In genomic region chr9:41079428-41080155, GRCm38 (mm10) we compare ENCODE assay signal across 15 mouse cellular contexts.
DNase-seq lines count a peak whose midpoint lies in the region; ATAC-seq and TF ChIP-seq lines count a peak whose summit lies in the region.
"Had no signal": no experiment of that assay in that cellular context is flagged by ENCODE, and none has a peak within 500 bp of the region (broad histone marks: within the 10 kb centered on the region; RNA-seq: fewer than 3 reads in every experiment).

No protein-coding gene starts in this region.

- H3K4me2 ChIP-seq in forebrain, embryonic 12.5 days: no peak overlapping the region
- H3K4me2 ChIP-seq in forebrain, embryonic 13.5 days: no peak overlapping the region
- H3K4me2 ChIP-seq in stomach, embryonic 15.5 days: no peak overlapping the region
- H3K4me2 ChIP-seq in stomach, postnatal 0 days (replicated peaks; ENCODE audit: low read depth): no peak overlapping the region
- H3K4me2 ChIP-seq in midbrain, postnatal 0 days (ENCODE audit: low read depth, low read length, poor library complexity, severe bottlenecking): no peak overlapping the region
- H3K4me2 ChIP-seq: limb, embryonic 12.5 days had no signal

- peak overlapping the region; percentile 12; the same call in 1 of the 2 replicates for H3K9ac ChIP-seq in forebrain, embryonic 12.5 days
- H3K9ac ChIP-seq in forebrain, embryonic 13.5 days: no peak overlapping the region
- H3K9ac ChIP-seq in stomach, embryonic 15.5 days: no peak overlapping the region
- H3K9ac ChIP-seq in stomach, postnatal 0 days (ENCODE audit: low read length): no peak overlapping the region
- H3K9ac ChIP-seq in midbrain, postnatal 0 days (replicated peaks; ENCODE audit: low read length, poor library complexity, severe bottlenecking): no peak overlapping the region
- H3K9ac ChIP-seq: limb, embryonic 12.5 days had no signal

- H3K9me3 ChIP-seq in forebrain, embryonic 12.5 days: no peaks in the 10 kb centered on the region
- no peaks in the 10 kb centered on the region for H3K9me3 ChIP-seq in forebrain, embryonic 13.5 days (replicated peaks)
- no peaks in the 10 kb centered on the region for H3K9me3 ChIP-seq in stomach, embryonic 15.5 days
- no peaks in the 10 kb centered on the region for H3K9me3 ChIP-seq in stomach, postnatal 0 days (ENCODE audit: control insufficient read depth, low read length)
- H3K9me3 ChIP-seq in limb, embryonic 10.5 days (replicated peaks): no peaks in the 10 kb centered on the region
- no peaks in the 10 kb centered on the region for H3K9me3 ChIP-seq in midbrain, postnatal 0 days (ENCODE audit: low read length)
- H3K9me3 ChIP-seq: limb, embryonic 12.5 days had no signal

- no peak for TF ChIP-seq EP300 in stomach, postnatal 0 days (optimal IDR thresholded peaks at IDR 0.05)

- ATAC-seq in forebrain, embryonic 12.5 days (ENCODE audit: low FRiP score): no peak
- no peak for ATAC-seq in forebrain, embryonic 13.5 days
- peak; percentile 16; the same call in 1 of the 2 replicates for ATAC-seq in stomach, embryonic 15.5 days (ENCODE audit: insufficient read depth, low FRiP score, low read depth)
- no peak for ATAC-seq in stomach, postnatal 0 days (ENCODE audit: low FRiP score, low TSS enrichment)
- no peak for ATAC-seq in midbrain, postnatal 0 days (ENCODE audit: low FRiP score)

- no peak overlapping the region for H3K4me3 ChIP-seq in forebrain, embryonic 12.5 days (replicated peaks)
- no peak overlapping the region for H3K4me3 ChIP-seq in forebrain, embryonic 13.5 days
- H3K4me3 ChIP-seq in stomach, embryonic 15.5 days (replicated peaks): no peak overlapping the region
- H3K4me3 ChIP-seq in stomach, postnatal 0 days (ENCODE audit: low read depth, low read length): no peak overlapping the region
- no peak overlapping the region for H3K4me3 ChIP-seq in limb, embryonic 10.5 days
- H3K4me3 ChIP-seq in midbrain, postnatal 0 days (ENCODE audit: low read depth, low read length): no peak overlapping the region
- H3K4me3 ChIP-seq: limb, embryonic 12.5 days; myocyte had no signal

- 68% methylated on average over 14 of the region's 14 CpGs for WGBS in forebrain, embryonic 12.5 days
- 73% methylated on average over 14 of the region's 14 CpGs for WGBS in forebrain, embryonic 13.5 days
- WGBS in stomach, embryonic 15.5 days: 45% methylated on average over 14 of the region's 14 CpGs
- WGBS in stomach, postnatal 0 days: 44% methylated on average over 14 of the region's 14 CpGs
- 80% methylated on average over 14 of the region's 14 CpGs for WGBS in limb, embryonic 10.5 days
- 70% methylated on average over 14 of the region's 14 CpGs for WGBS in midbrain, postnatal 0 days

- H3K4me1 ChIP-seq in forebrain, embryonic 12.5 days: peaks cover 38% of the 10 kb centered on the region
- peaks cover 46% of the 10 kb centered on the region for H3K4me1 ChIP-seq in forebrain, embryonic 13.5 days
- H3K4me1 ChIP-seq in stomach, embryonic 15.5 days: peaks cover 7% of the 10 kb centered on the region
- no peaks in the 10 kb centered on the region for H3K4me1 ChIP-seq in stomach, postnatal 0 days (replicated peaks; ENCODE audit: control insufficient read depth, insufficient read depth)
- peaks cover 27% of the 10 kb centered on the region for H3K4me1 ChIP-seq in limb, embryonic 10.5 days
- H3K4me1 ChIP-seq in midbrain, postnatal 0 days (ENCODE audit: insufficient read depth, low read length): 0 out of 2 replicates have a peak, but pooled peaks cover 3% of the 10 kb centered on the region

- H3K27me3 ChIP-seq in forebrain, embryonic 12.5 days: no peaks in the 10 kb centered on the region
- H3K27me3 ChIP-seq in forebrain, embryonic 13.5 days: no peaks in the 10 kb centered on the region
- no peaks in the 10 kb centered on the region for H3K27me3 ChIP-seq in stomach, embryonic 15.5 days (replicated peaks)
- no peaks in the 10 kb centered on the region for H3K27me3 ChIP-seq in stomach, postnatal 0 days (ENCODE audit: control insufficient read depth, insufficient read depth, low read length)
- no peaks in the 10 kb centered on the region for H3K27me3 ChIP-seq in limb, embryonic 10.5 days (ENCODE audit: low read depth, poor library complexity, severe bottlenecking)
- H3K27me3 ChIP-seq in midbrain, postnatal 0 days (ENCODE audit: insufficient read depth, low read length): no peaks in the 10 kb centered on the region
- H3K27me3 ChIP-seq: limb, embryonic 12.5 days had no signal

- TF ChIP-seq CTCF in stomach, postnatal 0 days (IDR thresholded peaks at IDR 0.05; ENCODE audit: low read depth): no peak
- TF ChIP-seq CTCF in midbrain, postnatal 0 days (IDR thresholded peaks at IDR 0.05): no peak

- DNase-seq in stomach, postnatal 0 days (ENCODE audit: low spot score): no peak
- no peak for DNase-seq in limb, embryonic 10.5 days (ENCODE audit: low spot score)
- DNase-seq in yolk sac, embryonic 10.5 days (ENCODE audit: low spot score): peak; percentile 61
- no peak for DNase-seq in left cerebral cortex, postnatal 14 days (ENCODE audit: low spot score in 2 of 2)
- DNase-seq in midbrain, postnatal 0 days (ENCODE audit: low spot score): no peak
- DNase-seq: adrenal gland, postnatal 14 days; cerebellum, postnatal 10 days; gastrocnemius, postnatal 36 days; kidney, adult 8-10 months; lung, postnatal 36 days had no signal

- 0 out of 2 replicates have a peak overlapping the region, but pooled peaks have one; percentile 42 for H3K27ac ChIP-seq in forebrain, embryonic 12.5 days
- no peak overlapping the region for H3K27ac ChIP-seq in forebrain, embryonic 13.5 days
- H3K27ac ChIP-seq in stomach, embryonic 15.5 days: no peak overlapping the region
- H3K27ac ChIP-seq in stomach, postnatal 0 days (replicated peaks): no peak overlapping the region
- peak overlapping the region; percentile 61; the same call in 1 of the 2 replicates for H3K27ac ChIP-seq in limb, embryonic 10.5 days
- H3K27ac ChIP-seq in midbrain, postnatal 0 days (ENCODE audit: low read depth, low read length): no peak overlapping the region
- H3K27ac ChIP-seq: limb, embryonic 12.5 days had no signal

- H3K36me3 ChIP-seq in forebrain, embryonic 12.5 days (replicated peaks): no peaks in the 10 kb centered on the region
- no peaks in the 10 kb centered on the region for H3K36me3 ChIP-seq in forebrain, embryonic 13.5 days (ENCODE audit: poor library complexity, severe bottlenecking)
- no peaks in the 10 kb centered on the region for H3K36me3 ChIP-seq in stomach, embryonic 15.5 days
- H3K36me3 ChIP-seq in stomach, postnatal 0 days (ENCODE audit: control insufficient read depth, insufficient read depth, low read length): no peaks in the 10 kb centered on the region
- no peaks in the 10 kb centered on the region for H3K36me3 ChIP-seq in limb, embryonic 10.5 days
- H3K36me3 ChIP-seq in midbrain, postnatal 0 days (ENCODE audit: insufficient read depth, low read length): no peaks in the 10 kb centered on the region
- H3K36me3 ChIP-seq: limb, embryonic 12.5 days had no signal

- intact Hi-C loops in left cerebral cortex, postnatal 14 days (cut with DNase I): no loop called here

Comparison
In these comparisons a context has a peak if more than half of its experiments do, and no peak if none do; other contexts are left out.
1. H3K27ac ChIP-seq: peak in forebrain, embryonic 12.5 days (single experiment) and limb, embryonic 10.5 days (single experiment); none in forebrain, embryonic 13.5 days (single experiment), stomach, embryonic 15.5 days (single experiment), stomach, postnatal 0 days (single experiment) and midbrain, postnatal 0 days (single experiment).